Mouse (Mus musculus) spleen, adult 2 months (tissue): ENCODE results near the gene Fsd2. TPM values are rescaled to one million over a fixed set of nuclear protein-coding genes. Genes with fewer than 3 reads are reported as not detected.

Experiments
- DNase-seq, 2 experiments: peaks; one replicate each; pipeline versions ENCODE4 v3.0.0 to v3.0.0-alpha.2; 2012 to 2021; ENCODE audit warnings: low spot score in 2 of 2, low read depth in 1 of 2
- H3K27ac ChIP-seq: fragments of 200-500 bp; 2 replicates; pipeline ENCODE4 v1.5.1; 2012; ENCODE audit warnings: low read length, inconsistent platforms; ENCODE audit not compliant: insufficient read depth
- H3K27me3 ChIP-seq: fragments of 200-500 bp; 2 replicates; pipeline ENCODE4 v1.6.1; 2012; ENCODE audit warnings: mild to moderate bottlenecking, moderate library complexity, low read length, inconsistent platforms; ENCODE audit not compliant: control insufficient read depth, insufficient read depth
- H3K36me3 ChIP-seq: fragments of 200-500 bp; 2 replicates; pipeline ENCODE4 v1.6.1; 2012; ENCODE audit warnings: mild to moderate bottlenecking, low read length, inconsistent platforms; ENCODE audit not compliant: control insufficient read depth, insufficient read depth
- H3K4me1 ChIP-seq: fragments of 200-500 bp; 2 replicates; pipeline ENCODE4 v1.6.1; 2011; ENCODE audit warnings: inconsistent platforms; ENCODE audit not compliant: control insufficient read depth, insufficient read depth, insufficient read length
- H3K4me3 ChIP-seq: fragments of 200-500 bp; 2 replicates; pipeline ENCODE4 v1.5.1; 2011; ENCODE audit warnings: mild to moderate bottlenecking, inconsistent platforms; ENCODE audit not compliant: insufficient read depth, insufficient read length; ENCODE audit errors: extremely low read depth
- CTCF ChIP-seq: fragments of 200-500 bp; IDR thresholded peaks from 2 replicates; pipeline ENCODE4 v1.5.1; 2011; ENCODE audit warnings: mild to moderate bottlenecking, inconsistent platforms; ENCODE audit not compliant: insufficient read depth, insufficient read length, insufficient replicate concordance; ENCODE audit errors: extremely low read depth
- POLR2A ChIP-seq: fragments of 200-500 bp; IDR thresholded peaks from 2 replicates; pipeline ENCODE4 v1.6.1; 2011; ENCODE audit warnings: low read depth, low read length, inconsistent platforms
- WGBS: fragments of 180-500 bp; shearing (Covaris S2); methylation state at CpG from one replicate; pipeline ENCODE4 v1.1.7; 2018; 5-methylcytosine and 5-hydroxymethylcytosine counted together
- polyA plus RNA-seq: library from polyadenylated mRNA; depleted of rRNA; stranded (reverse); fragments of >200 nt; gene quantifications from 2 replicates; pipeline ENCODE4 v1.2.3, GENCODE M21; 2012

The Fsd2 gene
- polyA plus RNA-seq, 1 experiment, result 0.72 TPM

GRCm38 (mm10) chr7:81559231-81559980 is 7.3 kb downstream of the Fsd2 start:
- 85% methylated on average over 14 of the region's 14 CpGs for WGBS
- Histone ChIP-seq H3K27me3 (no peaks in the 10 kb centered on the region), H3K4me1 (no peaks in the 10 kb centered on the region), H3K4me3 (no peak overlapping the region), H3K36me3 (no peaks in the 10 kb centered on the region), H3K27ac (no peak overlapping the region)
- TF ChIP-seq POLR2A, result no peak
- TF ChIP-seq CTCF, result no peak
- no peak for DNase-seq

DNA sequence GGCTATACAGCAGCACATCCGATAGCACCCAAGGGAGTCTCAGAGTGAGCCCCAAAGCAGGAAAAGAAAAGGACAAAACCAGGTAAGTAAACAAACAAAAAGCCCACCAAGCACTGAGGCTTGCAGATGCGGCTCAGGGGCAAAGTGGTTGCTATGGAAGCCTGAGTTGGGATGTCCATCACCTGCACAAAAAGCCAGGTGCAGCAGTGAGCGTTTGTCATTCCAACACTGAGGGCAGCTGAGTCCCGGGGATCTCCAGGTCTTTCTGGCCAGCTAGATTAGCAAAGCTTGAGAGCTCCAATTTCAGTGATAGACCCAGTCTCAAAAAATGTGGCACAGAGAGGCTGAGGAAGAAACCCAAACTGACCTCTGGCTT is 8.8 kb downstream of the Fsd2 start:
- H3K36me3 ChIP-seq, result no peaks in the 10 kb centered on the region
- H3K4me3 ChIP-seq, result no peak overlapping the region
- DNase-seq, result no peak
- H3K27ac ChIP-seq, result no peak overlapping the region
- TF ChIP-seq POLR2A (no peak), CTCF (no peak)
- WGBS, result 72% methylated on average over 4 of the region's 4 CpGs
- no peaks in the 10 kb centered on the region for H3K27me3 ChIP-seq
- H3K4me1 ChIP-seq, result no peaks in the 10 kb centered on the region

GRCm38 (mm10) chr7:81557252-81557984 is 9.3 kb downstream of the Fsd2 start:
- TF ChIP-seq POLR2A, result no peak
- TF ChIP-seq CTCF, result no peak
- 80% methylated on average over 7 of the region's 7 CpGs for WGBS
- H3K27me3 ChIP-seq, result no peaks in the 10 kb centered on the region

DNA sequence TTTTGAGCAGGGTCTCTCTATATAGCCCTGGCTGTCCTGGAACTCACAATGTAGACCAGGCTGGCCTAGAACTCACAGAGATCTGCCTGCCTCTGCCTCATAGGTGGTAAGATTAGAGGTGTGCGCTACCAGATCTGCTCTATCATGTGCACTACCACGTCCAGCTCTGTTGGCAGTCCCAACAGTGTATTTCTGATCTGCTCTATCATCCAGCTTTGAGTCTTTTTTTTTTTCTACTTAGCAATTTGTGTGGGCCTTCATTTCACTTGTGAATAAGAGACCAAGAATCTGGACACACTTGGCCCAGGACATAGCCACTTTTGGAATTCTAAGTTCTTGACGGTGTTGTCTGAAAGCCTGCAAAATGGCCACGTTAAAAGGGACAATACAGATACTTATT is 9.9 kb downstream of the Fsd2 start:
- WGBS, result 84% methylated on average over 4 of the region's 4 CpGs
- H3K27me3 ChIP-seq, result no peaks in the 10 kb centered on the region
- H3K36me3 ChIP-seq, result no peaks in the 10 kb centered on the region
- TF ChIP-seq POLR2A (no peak), CTCF (no peak)
- H3K4me3 ChIP-seq, result no peak overlapping the region
- no peaks in the 10 kb centered on the region for H3K4me1 ChIP-seq
- no peak for DNase-seq
- H3K27ac ChIP-seq, result no peak overlapping the region

More at GRCm38 (mm10) chr7:81557252-81557984, 9.3 kb downstream of the Fsd2 start:
- DNase-seq, result no peak
- Histone ChIP-seq H3K4me3 (no peak overlapping the region), H3K27ac (no peak overlapping the region), H3K4me1 (no peaks in the 10 kb centered on the region), H3K36me3 (no peaks in the 10 kb centered on the region)

DNA sequence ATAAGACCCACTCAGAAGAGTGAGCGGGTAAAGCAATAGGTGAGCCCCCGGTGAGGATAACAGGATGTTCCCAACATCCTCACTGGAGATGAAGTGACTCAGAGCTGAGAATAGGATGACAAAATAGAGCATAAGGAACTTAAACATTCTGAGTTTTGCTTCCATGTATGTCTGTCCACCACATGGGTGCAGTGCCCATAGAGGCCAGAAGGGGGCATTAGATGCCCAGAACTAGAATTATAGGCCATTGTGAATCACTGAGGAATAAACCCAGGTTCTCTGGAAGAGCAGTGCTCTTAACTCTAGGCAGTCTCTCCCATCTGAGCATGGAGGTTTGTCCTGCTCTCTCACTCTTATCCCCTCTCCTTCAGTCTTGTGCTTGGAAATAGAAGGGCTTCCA is 12.4 kb downstream of the Fsd2 start:
- 83% methylated on average over 2 of the region's 2 CpGs for whole genome bisulfite sequencing
- DNase-seq, result no peak
- TF ChIP-seq CTCF (no peak), POLR2A (no peak)

DNA sequence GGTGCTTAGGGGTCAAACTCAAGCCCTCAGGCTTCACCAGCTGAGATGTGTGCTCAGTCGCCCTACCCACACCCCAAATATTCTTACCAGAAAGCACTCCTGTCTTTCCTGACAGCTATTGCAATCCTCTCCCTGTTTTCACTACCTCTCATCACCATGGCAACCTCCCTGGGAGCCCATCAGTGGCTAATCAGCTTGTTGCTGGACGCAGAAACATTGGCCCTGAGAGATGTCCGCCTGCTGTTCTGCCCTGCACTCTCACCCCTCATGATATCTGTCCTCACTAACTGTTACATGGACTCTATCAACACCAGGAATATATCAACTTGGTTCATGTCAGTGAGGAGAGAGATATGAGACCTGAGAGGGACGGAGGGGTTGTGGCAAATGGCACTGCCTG is 13.2 kb downstream of the Fsd2 start:
- H3K4me1 ChIP-seq, result no peaks in the 10 kb centered on the region
- no peaks in the 10 kb centered on the region for H3K27me3 ChIP-seq
- no peak overlapping the region for H3K27ac ChIP-seq
- no peak overlapping the region for H3K4me3 ChIP-seq
- no peaks in the 10 kb centered on the region for H3K36me3 ChIP-seq
- whole genome bisulfite sequencing, result 79% methylated on average over 4 of the region's 4 CpGs
- DNase-seq, result no peak
- TF ChIP-seq CTCF (no peak), POLR2A (no peak)

More for the DNA sequence above, 12.4 kb downstream of the Fsd2 start:
- H3K27ac ChIP-seq, result no peak overlapping the region
- no peaks in the 10 kb centered on the region for H3K27me3 ChIP-seq
- no peaks in the 10 kb centered on the region for H3K36me3 ChIP-seq
- H3K4me1 ChIP-seq, result no peaks in the 10 kb centered on the region
- H3K4me3 ChIP-seq, result no peak overlapping the region

DNA sequence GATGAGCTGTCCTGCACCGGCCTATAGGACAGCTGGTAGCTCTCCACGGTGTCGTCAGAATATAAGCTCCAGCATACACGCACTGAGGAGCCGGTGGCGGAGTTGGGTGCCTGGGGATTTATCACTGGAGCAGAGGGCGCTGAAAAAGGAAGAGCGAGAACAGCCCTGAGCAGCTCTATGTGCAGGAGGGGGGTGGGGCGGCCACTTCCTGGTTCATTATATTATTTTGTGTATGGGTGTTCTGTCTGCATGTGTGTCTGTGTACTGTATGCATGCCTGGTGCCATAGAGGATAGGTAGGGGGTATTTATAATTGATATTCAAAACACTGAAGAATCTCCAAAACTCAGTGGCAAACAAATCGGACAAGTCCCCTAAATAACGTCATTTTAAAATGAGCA is 17.9 kb downstream of the Fsd2 start:
- Histone ChIP-seq H3K27me3 (no peaks in the 10 kb centered on the region), H3K4me1 (no peaks in the 10 kb centered on the region), H3K36me3 (no peaks in the 10 kb centered on the region), H3K4me3 (peak overlapping the region; percentile 36; the same call in 1 of the 2 replicates), H3K27ac (0 out of 2 replicates have a peak overlapping the region, but pooled peaks have one; percentile 19)
- DNase-seq, result no peak
- no peak for TF ChIP-seq CTCF
- TF ChIP-seq POLR2A, result no peak
- 56% methylated on average over 11 of the region's 11 CpGs for WGBS
